Mouse (Mus musculus): Measurements from ENCODE around the gene Dapk3.

- TF ChIP-seq POLR2A (IDR thresholded peaks at IDR 0.05; ENCODE audit: low read depth, low read length) (no peak), CTCF (IDR thresholded peaks at IDR 0.05; ENCODE audit: extremely low read depth, insufficient read depth, insufficient read length, insufficient replicate concordance) (no peak)
Observed at GRCm38 (mm10) chr10:81152609-81153008, 30.2 kb upstream of the Dapk3 start.
